Mouse (Mus musculus): ENCODE results near the gene Unc50. TPM values are rescaled to one million over a fixed set of nuclear protein-coding genes. Genes with fewer than 3 reads are reported as not detected.

Unc50 gene
- polyA plus RNA-seq, 3 experiments from 2014 or later: 55.5 to 58.0 (median 57.0) TPM

Other genes starting within 250 kb of the Unc50 start
- gene Cnga3, start 215.7 kb upstream of the Unc50 start, polyA plus RNA-seq (2017; shearing (Covaris generic)): not detected
- 10 to 100 TPM; 42.2 to 85.5 (median 76.1) TPM for gene Inpp4a, start 130.3 kb upstream of the Unc50 start, polyA plus RNA-seq (2017; shearing (Covaris generic))
- 10 to 100 TPM; 56.3 to 64.4 (median 64.3) TPM for gene Coa5, start within 50 bp of the Unc50 start, polyA plus RNA-seq (2017; shearing (Covaris generic))
- 10 to 100 TPM in 1 of 3 experiments, 1 to 10 TPM in 2; 4.4 to 13.2 (median 9.5) TPM for gene Mgat4a, start 110.9 kb downstream of the Unc50 start, polyA plus RNA-seq (2017; shearing (Covaris generic))

Measured in inflammation-experienced regulatory T-cells, adult 6 months (primary cell).